Mouse (Mus musculus): ENCODE measurements around the gene Depdc5.
"Not testable (repeated sequence)": the region's sequence is repeated elsewhere in the genome, so short reads cannot be mapped to it uniquely, and the experiment has no call there.

The Depdc5 gene

DNA sequence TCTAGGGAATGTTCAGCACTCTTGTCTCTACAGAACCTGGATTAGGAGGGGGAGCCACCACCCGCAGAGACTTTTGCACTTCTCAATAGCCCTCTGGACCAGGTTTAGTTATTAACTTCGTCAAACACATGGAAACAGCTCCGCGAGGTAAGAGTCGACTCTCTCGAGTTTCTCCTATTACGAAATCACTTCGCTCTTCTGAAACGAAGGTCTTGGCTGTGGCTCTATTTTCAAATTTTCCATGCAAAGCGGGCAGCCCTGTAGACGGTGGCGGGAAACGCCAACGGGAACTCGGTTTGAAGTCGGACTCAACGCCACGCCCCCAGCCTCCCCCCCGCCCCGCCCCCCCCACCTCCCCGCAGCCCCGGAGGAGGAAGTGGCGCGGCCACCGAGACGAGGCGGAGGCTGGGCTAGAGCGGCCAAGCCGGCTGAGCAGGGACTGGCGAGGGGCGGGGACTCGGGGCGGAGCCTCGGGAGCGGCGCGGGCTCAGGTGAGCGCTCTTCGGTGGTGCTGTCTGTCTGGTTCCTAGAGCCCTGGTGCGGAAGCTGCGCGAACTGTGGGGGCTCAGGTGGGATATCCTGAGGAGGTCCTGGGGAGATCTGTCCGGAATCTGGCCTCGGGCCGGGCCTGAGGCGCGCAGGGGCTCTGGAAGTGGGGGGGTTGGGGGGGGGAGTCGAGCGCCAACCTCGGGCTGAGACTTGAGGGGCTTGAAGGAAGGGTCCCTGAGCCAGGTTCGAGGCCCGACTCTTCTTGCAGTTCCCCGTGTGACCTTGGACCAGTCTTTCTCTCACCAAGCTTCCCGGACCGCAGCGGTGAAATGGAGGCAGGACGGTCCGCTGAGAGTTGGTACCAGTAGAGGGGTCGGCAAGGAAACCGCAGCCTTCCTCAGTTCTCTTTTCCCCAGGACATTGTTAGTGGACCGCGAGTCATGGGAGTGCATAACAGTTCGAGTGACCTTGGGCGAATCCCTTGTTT lies at the start of gene Depdc5:
Depdc5 (plus strand) TSS at position 449 of the 976 bp plus-strand sequence.
- DNase-seq, result peak; percentile 94

GRCm38 (mm10) chr5:32815396-32815795 lies 48.1 kb upstream of the Depdc5 start:
- no peak for DNase-seq

DNA sequence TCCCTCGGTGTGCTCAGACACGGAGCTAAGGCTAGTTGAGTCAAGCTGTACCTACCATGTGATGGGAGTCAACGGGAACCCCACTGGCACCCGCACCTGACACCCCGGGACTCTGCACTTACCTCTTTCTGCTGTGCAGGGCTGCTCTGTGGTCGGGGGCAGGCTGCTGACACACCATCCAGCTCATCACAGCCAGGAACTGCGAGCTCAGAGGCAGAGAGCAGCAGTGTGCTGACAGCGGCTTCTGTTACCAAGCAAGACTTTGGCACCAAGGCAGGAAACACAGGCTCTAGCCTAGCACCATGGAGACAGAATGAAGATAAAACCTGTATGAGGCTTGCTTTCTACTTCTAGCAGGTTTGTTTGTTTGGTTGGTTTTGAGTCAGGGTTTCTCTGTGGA lies 43.0 kb upstream of the Depdc5 start:
- DNase-seq, result no peak

GRCm38 (mm10) chr5:32827009-32827408 lies 36.5 kb upstream of the Depdc5 start, which contains the start of gene Gm20671:
Gm20671 (minus strand) TSS chr5:32827109.
- DNase-seq, result no peak

DNA sequence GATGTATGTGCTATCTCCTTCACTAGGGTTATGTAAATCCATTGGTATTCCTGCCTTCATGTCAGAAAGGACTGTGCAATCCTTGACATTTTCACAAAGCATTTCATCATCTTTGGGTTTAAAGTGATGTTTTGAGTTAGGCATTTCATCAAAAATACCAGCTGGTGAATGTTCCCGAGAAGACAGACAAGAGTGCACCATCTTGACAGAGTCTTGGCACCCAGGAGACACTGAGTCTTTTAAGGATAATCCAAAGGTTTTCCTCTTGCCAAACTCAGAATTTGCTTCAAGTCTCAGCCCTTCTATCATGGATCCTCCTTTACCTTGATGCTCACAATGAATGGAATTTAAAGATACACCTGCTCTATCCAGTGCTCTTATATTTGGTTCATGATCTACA lies 34.7 kb upstream of the Depdc5 start:
- DNase-seq, result not testable (repeated sequence)

DNA sequence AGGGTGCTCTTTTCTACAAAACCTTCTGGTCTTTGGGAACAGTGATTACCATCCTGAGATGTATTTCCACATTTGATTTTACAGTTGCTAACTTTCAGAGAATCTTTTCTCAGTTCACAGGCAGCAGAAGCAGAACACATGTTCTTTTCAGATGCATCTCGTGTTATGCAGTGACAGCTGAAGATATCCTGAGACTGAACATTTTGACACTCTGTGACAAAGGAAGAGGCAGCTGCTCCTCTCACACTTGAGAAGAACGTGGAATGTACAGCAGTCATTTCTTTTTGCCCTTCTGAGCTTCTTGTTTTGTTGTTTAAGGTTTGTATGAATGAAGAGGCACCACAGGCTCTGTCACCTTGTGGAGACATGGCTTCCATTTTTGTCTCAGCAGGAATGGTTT lies 33.4 kb upstream of the Depdc5 start:
- DNase-seq, result no peak

DNA sequence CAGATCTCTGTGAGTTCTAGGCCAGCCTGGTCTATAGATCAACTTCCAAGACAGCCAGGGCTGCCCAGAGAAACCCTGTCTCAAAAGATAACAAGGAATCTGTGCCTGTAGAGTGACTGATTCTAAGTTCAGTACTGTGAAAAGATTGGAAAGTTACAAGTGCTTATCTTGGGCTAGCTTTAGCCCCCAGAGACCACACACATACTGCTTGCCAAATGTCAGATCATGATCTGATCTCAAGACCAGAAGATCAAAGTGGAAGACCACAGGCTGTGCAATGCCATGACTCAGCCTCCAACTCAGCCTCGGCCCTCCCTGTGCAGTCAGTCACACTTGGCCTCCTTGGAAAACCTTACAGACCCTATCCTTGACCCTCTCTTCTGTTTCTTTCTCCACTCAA lies 29.0 kb upstream of the Depdc5 start:
- DNase-seq, result no peak

DNA sequence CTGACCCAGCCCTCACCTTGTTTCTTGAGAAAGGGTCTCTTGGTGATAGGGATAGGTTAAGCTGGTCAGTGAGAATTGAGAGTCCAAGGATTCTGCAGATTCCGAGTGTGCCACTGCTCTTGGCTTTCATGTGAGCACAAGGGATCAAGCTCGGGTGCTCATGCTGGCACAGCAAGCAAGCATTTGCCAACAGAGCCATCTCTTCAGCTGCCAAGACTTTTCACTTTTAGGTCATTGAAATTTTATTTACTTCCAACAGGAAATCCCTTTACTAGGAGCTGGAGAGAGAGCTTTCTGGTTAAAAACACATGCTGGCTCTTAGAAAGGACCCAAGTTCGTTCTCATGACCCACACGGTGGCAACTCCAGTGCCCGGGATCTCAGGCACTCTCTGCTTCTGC lies 26.5 kb upstream of the Depdc5 start:
- DNase-seq, result no peak

GRCm38 (mm10) chr5:32840029-32840428 lies 23.5 kb upstream of the Depdc5 start:
- no peak for DNase-seq

DNA sequence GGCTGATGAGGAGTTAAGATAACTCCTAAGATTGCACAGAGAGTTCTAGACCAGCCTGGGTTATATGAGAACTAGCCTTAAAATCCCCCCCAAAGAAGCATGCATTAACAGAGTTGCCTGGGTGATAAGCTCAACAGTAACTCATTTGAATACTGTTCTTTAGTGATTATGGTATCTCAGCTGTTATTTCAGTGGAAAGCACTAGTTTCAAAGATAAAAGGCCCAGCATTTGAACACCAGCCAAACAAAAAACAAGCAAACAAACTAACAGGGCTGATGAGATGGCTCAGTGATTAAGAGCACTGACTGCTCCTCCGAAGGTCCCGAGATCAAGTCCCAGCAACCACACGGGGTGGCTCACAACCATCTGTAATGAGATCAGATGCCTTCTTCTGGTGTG lies 14.3 kb upstream of the Depdc5 start:
- DNase-seq, result no peak

GRCm38 (mm10) chr5:32849580-32849979 lies 13.9 kb upstream of the Depdc5 start:
- not testable (repeated sequence) for DNase-seq

DNA sequence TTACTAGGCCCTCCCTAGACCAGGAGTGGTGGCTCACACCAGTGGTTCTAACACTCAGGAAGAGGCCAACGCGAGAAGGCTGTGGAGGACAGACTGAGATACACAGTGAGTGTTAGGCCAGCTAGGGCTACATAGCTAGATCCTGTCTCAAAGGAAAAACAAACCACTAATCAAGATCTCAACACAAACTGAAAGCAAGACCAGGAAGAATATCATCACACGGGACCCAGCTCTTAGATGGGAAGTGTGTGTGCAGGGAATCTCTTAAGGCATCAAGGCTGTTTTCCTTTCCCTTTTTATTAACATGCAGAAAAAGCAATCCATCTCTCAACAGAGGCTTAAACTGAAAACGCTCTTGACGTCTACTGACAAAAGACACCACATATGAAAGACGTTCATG lies 11.5 kb upstream of the Depdc5 start:
- DNase-seq, result no peak

DNA sequence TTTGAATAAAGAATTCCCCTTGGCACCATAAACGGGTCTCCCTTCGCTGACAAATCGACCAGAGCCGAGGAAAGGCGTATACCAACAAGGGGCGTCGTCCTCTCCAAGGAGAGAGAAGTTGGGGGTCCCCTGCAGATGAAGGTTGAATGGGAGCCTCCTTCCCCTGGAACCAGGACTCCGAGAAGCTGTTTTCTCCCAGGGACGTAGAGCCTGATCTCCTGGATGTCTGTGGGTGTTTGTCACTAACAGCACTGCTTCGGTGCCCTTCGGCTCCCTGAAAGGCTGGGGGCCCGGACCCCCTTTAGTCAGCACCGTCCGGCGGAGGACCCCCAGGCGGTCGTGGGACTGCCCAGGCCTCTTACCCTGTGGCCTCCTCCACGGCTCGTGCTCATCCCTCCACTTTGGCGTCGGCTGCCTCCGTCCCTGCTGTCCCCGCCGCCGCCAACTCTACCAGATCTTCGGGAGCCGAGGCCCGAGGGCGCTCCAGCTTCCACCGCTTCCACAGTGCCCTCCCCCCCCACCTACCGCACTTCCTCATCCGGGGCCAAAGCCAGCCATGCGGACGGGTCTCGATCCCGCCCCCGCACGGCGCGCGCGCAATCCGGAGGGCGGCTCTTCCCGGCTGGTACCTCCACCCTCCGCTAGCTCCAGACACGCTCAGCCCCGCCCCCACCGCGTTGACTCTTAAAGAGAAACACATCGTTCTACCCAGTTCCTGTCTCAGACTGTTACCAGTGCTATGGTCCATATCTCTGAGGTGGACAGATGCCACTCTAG lies 9.6 kb upstream of the Depdc5 start, which contains the start of gene Prr14l:
Prr14l (minus strand) TSS at position 526 of the 777 bp plus-strand sequence.
- DNase-seq, result peak; percentile 99

- DNase-seq, result no peak
These were observed 8.7 kb upstream of the Depdc5 start for GRCm38 (mm10) chr5:32854818-32855217.

GRCm38 (mm10) chr5:32855274-32855673 lies 8.2 kb upstream of the Depdc5 start:
- DNase-seq, result not testable (repeated sequence)

- DNase-seq, result peak; percentile 73
These were observed 5.7 kb upstream of the Depdc5 start for GRCm38 (mm10) chr5:32857781-32858220.

DNA sequence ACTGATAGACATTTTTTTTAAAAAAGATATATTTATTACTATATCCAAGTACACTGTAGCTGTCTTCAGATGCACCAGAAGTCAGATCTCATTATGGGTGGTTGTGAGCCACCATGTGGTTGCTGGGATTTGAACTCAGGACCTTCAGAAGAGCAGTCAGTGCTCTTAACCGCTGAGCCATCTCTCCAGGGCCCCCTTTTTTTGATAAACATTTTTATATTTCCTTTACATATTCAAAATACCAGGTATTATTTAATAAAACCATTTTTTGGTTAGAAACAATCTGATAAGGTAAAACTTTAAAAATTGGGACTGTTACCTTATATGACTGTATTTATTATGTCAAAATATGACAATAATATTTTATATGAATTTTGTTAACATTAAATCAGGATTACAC lies 2.4 kb upstream of the Depdc5 start:
- no peak for DNase-seq

DNA sequence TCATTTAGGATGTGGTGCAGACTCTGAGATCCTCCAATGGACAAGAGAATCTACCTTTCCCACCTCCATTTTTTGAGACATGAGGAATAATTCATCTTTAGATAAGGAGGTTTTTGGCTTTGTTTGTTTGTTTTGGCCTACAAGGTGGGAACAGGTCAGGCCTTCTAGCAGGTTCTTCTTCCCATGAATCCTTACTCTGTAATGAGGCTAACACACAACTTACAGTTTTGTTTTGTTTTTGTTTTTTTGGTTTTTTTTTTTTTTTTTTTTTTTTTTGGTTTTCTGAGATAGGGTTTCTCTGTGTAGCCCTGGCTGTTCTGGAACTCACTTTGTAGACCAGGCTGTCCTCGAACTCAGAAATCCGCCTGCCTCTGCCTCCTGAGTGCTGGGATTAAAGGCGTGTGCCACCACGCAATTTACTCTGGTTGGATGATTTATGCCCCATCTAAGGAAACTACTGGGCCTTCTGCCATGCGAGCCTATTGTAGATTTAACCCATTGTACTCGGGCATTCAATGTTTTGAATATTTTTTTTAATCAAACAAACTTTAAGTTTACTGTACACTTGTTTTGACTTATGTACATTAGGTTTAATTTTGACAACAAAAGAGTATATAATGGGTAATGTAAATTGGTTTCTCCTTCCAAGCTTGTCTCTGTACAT lies 900 bp upstream of the Depdc5 start:
- DNase-seq, result no peak

DNA sequence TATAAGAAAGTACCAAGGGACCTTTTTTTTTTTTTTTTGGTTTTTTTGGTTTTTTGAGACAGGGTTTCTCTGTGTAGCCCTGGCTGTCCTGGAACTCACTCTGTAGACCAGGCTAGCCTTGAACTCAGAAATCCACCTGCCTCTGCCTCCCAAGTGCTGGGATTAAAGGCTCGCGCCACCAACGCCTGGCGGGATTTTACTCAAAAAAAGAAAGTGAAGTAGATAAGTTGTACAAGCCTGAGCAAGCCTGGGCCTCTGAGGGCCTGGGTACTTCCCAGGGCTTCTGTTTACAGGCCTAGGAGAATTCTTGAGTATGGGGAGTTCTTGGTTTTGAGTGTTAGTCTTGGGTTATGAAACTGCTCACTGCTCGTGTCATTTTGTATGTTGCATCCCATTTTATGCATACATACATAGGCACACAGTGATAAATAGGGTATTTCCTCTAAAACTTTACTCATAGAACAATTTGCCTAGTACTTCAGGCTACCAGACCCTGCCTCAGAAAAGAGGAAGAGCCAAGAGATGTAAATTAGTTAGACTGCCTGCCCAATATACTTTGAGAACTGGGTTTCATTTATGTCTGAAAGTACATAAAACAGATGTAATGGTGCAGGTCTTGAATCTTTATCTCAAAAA lies 6.0 kb downstream of the Depdc5 start:
- no peak for DNase-seq

DNA sequence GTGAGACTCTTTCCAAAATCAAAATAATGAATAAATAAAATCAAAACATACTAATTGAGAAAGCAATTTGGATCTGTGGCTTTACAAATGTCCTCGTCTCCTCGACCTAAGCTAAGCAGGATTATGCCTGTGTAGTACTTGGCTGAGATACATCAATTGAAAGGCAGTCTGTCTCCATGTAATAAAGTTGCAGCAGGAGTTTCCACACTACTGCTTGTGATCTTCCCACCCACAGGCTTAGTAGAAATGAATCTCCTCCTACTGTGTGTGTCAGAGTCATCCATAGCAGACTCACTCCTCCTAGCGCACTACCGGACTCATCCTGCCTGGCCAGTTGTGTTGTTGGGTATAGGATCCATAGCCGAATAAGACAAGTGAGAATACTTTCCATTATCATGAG lies 8.8 kb downstream of the Depdc5 start:
- no peak for DNase-seq

- no peak for DNase-seq
These were observed 23.2 kb downstream of the Depdc5 start for GRCm38 (mm10) chr5:32886739-32887138.

DNA sequence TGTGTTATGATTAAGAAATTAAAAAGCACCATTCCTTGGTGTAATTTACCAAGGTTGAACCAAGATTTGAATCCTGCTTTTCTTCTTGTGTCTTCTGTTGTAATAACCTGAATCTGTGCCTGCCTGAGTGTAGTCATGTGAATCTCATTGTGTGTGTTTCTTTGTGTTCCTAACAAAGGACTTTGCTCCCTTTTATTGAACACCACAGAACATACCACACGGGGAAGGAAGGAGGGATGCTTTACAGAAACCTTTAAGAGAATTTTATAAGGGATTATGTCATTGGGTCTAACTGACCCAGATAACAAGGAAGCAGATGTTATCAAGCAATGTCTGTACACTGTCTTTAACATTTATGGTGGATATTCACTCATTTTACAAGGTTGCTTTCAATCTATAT lies 44.0 kb downstream of the Depdc5 start:
- DNase-seq, result no peak

DNA sequence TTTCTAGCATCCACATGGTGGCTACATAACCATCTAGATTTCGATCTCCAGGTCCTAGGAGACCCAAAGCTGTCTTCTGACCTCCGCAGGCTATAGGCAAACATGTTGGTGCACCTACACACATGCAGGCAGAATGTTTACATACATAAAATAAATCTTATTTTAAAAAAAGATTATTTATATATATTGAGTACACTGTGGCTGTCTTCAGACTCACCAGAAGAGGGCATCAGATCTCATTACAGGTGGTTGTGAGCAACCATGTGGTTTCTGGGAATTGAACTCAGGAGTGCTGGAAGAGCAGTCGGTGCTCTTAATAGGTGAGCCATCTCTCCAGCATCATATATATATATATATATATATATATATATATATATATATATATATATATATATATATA lies 50.6 kb downstream of the Depdc5 start:
- no peak for DNase-seq

All from right cerebral cortex, adult 18-20 months (tissue).